Mouse (Mus musculus) cerebellum, adult 2 months (tissue): ENCODE measurements around the gene Smg6. TPM values are rescaled to one million over a fixed set of nuclear protein-coding genes. Genes with fewer than 3 reads are reported as not detected.

Experiments
- DNase-seq, 2 experiments: peaks; one replicate each; pipeline ENCODE4 v3.0.0; 2021
- H3K27ac ChIP-seq: fragments of 200-500 bp; 2 replicates; pipeline ENCODE4 v1.5.1; 2012; ENCODE audit warnings: low read length, control low read depth, inconsistent platforms; ENCODE audit not compliant: insufficient read depth
- H3K27me3 ChIP-seq: fragments of 200-500 bp; 2 replicates; pipeline ENCODE4 v1.6.1; 2012; ENCODE audit warnings: inconsistent platforms, mild to moderate bottlenecking, low read length, moderate library complexity; ENCODE audit not compliant: control insufficient read depth, insufficient read depth
- H3K4me1 ChIP-seq: fragments of 200-500 bp; 2 replicates; pipeline ENCODE4 v1.6.1; 2011; ENCODE audit warnings: low read length; ENCODE audit not compliant: control insufficient read depth, insufficient read depth
- H3K4me3 ChIP-seq: fragments of 200-500 bp; replicated peaks from 2 replicates; pipeline ENCODE3; 2011; ENCODE audit warnings: mild to moderate bottlenecking, low read depth, low read length, control low read depth; ENCODE audit not compliant: insufficient read depth
- CTCF ChIP-seq: fragments of 200-500 bp; IDR thresholded peaks from 2 replicates; pipeline ENCODE4 v1.5.1; 2011; ENCODE audit warnings: low read depth, mild to moderate bottlenecking, control low read depth, low read length, moderate library complexity, borderline replicate concordance; ENCODE audit not compliant: insufficient read depth
- POLR2A ChIP-seq: fragments of 200-500 bp; IDR thresholded peaks from 2 replicates; pipeline ENCODE4 v1.6.1; 2011; ENCODE audit warnings: low read length, control low read depth, borderline replicate concordance; ENCODE audit not compliant: insufficient read depth
- WGBS: fragments of 180-500 bp; shearing (Covaris S2); methylation state at CpG from one replicate; pipeline ENCODE4 v1.1.7; 2018; 5-methylcytosine and 5-hydroxymethylcytosine counted together
- polyA plus RNA-seq: library from polyadenylated mRNA; depleted of rRNA; stranded (reverse); fragments of >200 nt; gene quantifications from 2 replicates; pipeline ENCODE4 v1.2.3, GENCODE M21; 2012

The Smg6 gene
- polyA plus RNA-seq, 1 experiment = 31.1 TPM

- no peak for TF ChIP-seq CTCF
- TF ChIP-seq POLR2A = no peak
- Histone ChIP-seq H3K4me3 (no peak overlapping the region), H3K27me3 (no peaks in the 10 kb centered on the region), H3K27ac (no peak overlapping the region), H3K4me1 (peaks cover 25% of the 10 kb centered on the region)
- WGBS = 93% methylated on average over 4 of the region's 4 CpGs
- DNase-seq = no peak
These were observed 205.7 kb downstream of the Smg6 start for GRCm38 (mm10) chr11:75131300-75131699.

- peak overlapping the region; percentile 26 for H3K27ac ChIP-seq
- H3K27me3 ChIP-seq = no peaks in the 10 kb centered on the region
- WGBS = 7% methylated on average over 5 of the region's 5 CpGs
- peak; percentile 22; the same call in 1 of the 2 replicates for TF ChIP-seq POLR2A
- TF ChIP-seq CTCF = peak; percentile 43; the same call in 1 of the 2 replicates
- H3K4me1 ChIP-seq = peaks cover 28% of the 10 kb centered on the region
- peak overlapping the region; percentile 15 for H3K4me3 ChIP-seq
- DNase-seq = peak; percentile 81 to 90
These were observed 206.7 kb downstream of the Smg6 start for GRCm38 (mm10) chr11:75132278-75132677.

GRCm38 (mm10) chr11:75133391-75133790, 207.8 kb downstream of the Smg6 start:
- no peak for TF ChIP-seq CTCF
- no peak for TF ChIP-seq POLR2A
- peak; percentile 61 to 72 for DNase-seq

GRCm38 (mm10) chr11:75133951-75134350, 208.3 kb downstream of the Smg6 start:
- H3K27ac ChIP-seq = peak overlapping the region; percentile 55; the same call in 1 of the 2 replicates
- TF ChIP-seq CTCF = no peak
- no peak for TF ChIP-seq POLR2A
- 19% methylated on average over 2 of the region's 2 CpGs for WGBS

More at GRCm38 (mm10) chr11:75133391-75133790, 207.8 kb downstream of the Smg6 start:
- Histone ChIP-seq H3K27me3 (no peaks in the 10 kb centered on the region), H3K4me3 (no peak overlapping the region), H3K4me1 (peaks cover 28% of the 10 kb centered on the region), H3K27ac (peak overlapping the region; percentile 55; the same call in 1 of the 2 replicates)
- WGBS = 35% methylated on average over 5 of the region's 5 CpGs

GRCm38 (mm10) chr11:75134485-75135068, 209.0 kb downstream of the Smg6 start:
- Histone ChIP-seq H3K4me3 (no peak overlapping the region), H3K27ac (no peak overlapping the region), H3K4me1 (peaks cover 39% of the 10 kb centered on the region), H3K27me3 (no peaks in the 10 kb centered on the region)
- WGBS = 77% methylated on average over 5 of the region's 5 CpGs
- TF ChIP-seq POLR2A (no peak), CTCF (no peak)
- DNase-seq = peak in 1 of 2 experiments; percentile 19

More at GRCm38 (mm10) chr11:75133951-75134350, 208.3 kb downstream of the Smg6 start:
- Histone ChIP-seq H3K4me3 (peak overlapping the region; percentile 32), H3K4me1 (peaks cover 33% of the 10 kb centered on the region), H3K27me3 (no peaks in the 10 kb centered on the region)
- peak in 1 of 2 experiments; percentile 30 for DNase-seq

GRCm38 (mm10) chr11:75135358-75135757, 209.7 kb downstream of the Smg6 start:
- WGBS = 96% methylated on average over 4 of the region's 4 CpGs
- TF ChIP-seq CTCF = no peak
- TF ChIP-seq POLR2A = no peak
- no peak for DNase-seq
- Histone ChIP-seq H3K27ac (no peak overlapping the region), H3K27me3 (no peaks in the 10 kb centered on the region), H3K4me3 (no peak overlapping the region), H3K4me1 (peaks cover 42% of the 10 kb centered on the region)

GRCm38 (mm10) chr11:75136666-75137398, 211.2 kb downstream of the Smg6 start:
- Histone ChIP-seq H3K27ac (no peak overlapping the region), H3K4me3 (no peak overlapping the region), H3K27me3 (no peaks in the 10 kb centered on the region), H3K4me1 (peaks cover 42% of the 10 kb centered on the region)
- TF ChIP-seq CTCF = no peak
- no peak for TF ChIP-seq POLR2A
- WGBS = 56% methylated on average over 5 of the region's 5 CpGs
- no peak for DNase-seq
